Mouse (Mus musculus) forebrain, embryonic 13.5 days (tissue): ENCODE results near the gene Fam71f1. TPM values are rescaled to one million over a fixed set of nuclear protein-coding genes. Genes with fewer than 3 reads are reported as not detected.

Experiments
- ATAC-seq: fragments of 200-750 bp; cut with Nextera tagmentation; 2 replicates; pipeline ENCODE4 v1.8.0; 2017
- H3K27ac ChIP-seq: fragments of 300-500 bp; sonication (generic); 2 replicates; pipeline ENCODE4 v1.5.1; 2015; ENCODE audit warnings: inconsistent platforms, mild to moderate bottlenecking, moderate library complexity
- H3K27me3 ChIP-seq: fragments of 300-500 bp; sonication (generic); 2 replicates; pipeline ENCODE4 v1.6.1; 2015; ENCODE audit warnings: mild to moderate bottlenecking, inconsistent platforms
- H3K36me3 ChIP-seq: fragments of 300-500 bp; sonication (generic); 2 replicates; pipeline ENCODE4 v1.6.1; 2015; ENCODE audit warnings: mild to moderate bottlenecking, inconsistent platforms; ENCODE audit not compliant: poor library complexity, severe bottlenecking
- H3K4me1 ChIP-seq: fragments of 300-500 bp; sonication (generic); 2 replicates; pipeline ENCODE4 v1.6.1; 2015; ENCODE audit warnings: inconsistent platforms
- H3K4me2 ChIP-seq: fragments of 300-500 bp; sonication (generic); 2 replicates; pipeline ENCODE4 v1.6.1; 2015; ENCODE audit warnings: inconsistent platforms, mild to moderate bottlenecking, moderate library complexity
- H3K4me3 ChIP-seq: fragments of 300-500 bp; sonication (generic); 2 replicates; pipeline ENCODE4 v1.5.1; 2015; ENCODE audit warnings: mild to moderate bottlenecking, inconsistent platforms
- H3K9ac ChIP-seq: fragments of 300-500 bp; sonication (generic); 2 replicates; pipeline ENCODE4 v1.6.1; 2015; ENCODE audit warnings: mild to moderate bottlenecking, inconsistent platforms
- H3K9me3 ChIP-seq: fragments of 300-500 bp; sonication (generic); replicated peaks from 2 replicates; pipeline ENCODE4 v1.6.1; 2016; ENCODE audit warnings: inconsistent platforms
- WGBS: fragments of 180-500 bp; shearing (Covaris S2); methylation state at CpG from one replicate; pipeline ENCODE4 v1.1.7; 2015; 5-methylcytosine and 5-hydroxymethylcytosine counted together
- polyA plus RNA-seq: library from polyadenylated mRNA; unstranded; fragments of >200 nt; fragmentation: Nextera tagmentation; extraction: Ambion mirVana; gene quantifications from 2 replicates; pipeline ENCODE4 v1.2.1, GENCODE M21; 2015

The Fam71f1 gene
- polyA plus RNA-seq, 1 experiment from 2014 or later: not detected

DNA sequence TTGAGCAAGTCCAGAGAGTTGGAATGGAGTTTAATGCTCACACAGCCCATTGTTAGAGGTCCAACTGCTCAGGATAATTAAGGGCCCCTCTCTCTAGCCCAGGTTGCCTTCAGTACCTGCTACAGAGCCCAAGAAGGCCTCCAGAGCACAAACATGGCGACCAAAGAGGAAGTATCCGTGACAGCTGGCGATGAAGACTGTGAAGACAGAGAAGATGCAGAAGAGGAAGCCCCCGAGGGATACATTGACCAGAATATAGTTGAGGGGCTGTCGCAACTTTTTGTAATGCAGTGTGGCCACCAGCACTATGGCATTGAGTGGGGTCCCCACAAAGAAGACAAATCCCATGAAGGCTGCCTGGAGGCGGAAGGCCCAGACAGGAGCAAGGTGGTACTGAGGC lies 61.0 kb downstream of the Fam71f1 start:
- Histone ChIP-seq H3K9ac (no peak overlapping the region), H3K4me3 (no peak overlapping the region), H3K4me2 (no peak overlapping the region), H3K36me3 (peaks cover 50% of the 10 kb centered on the region), H3K4me1 (no peaks in the 10 kb centered on the region), H3K27me3 (no peaks in the 10 kb centered on the region), H3K27ac (no peak overlapping the region), H3K9me3 (no peaks in the 10 kb centered on the region)
- 89% methylated on average over 6 of the region's 6 CpGs for WGBS
- ATAC-seq: no peak

DNA sequence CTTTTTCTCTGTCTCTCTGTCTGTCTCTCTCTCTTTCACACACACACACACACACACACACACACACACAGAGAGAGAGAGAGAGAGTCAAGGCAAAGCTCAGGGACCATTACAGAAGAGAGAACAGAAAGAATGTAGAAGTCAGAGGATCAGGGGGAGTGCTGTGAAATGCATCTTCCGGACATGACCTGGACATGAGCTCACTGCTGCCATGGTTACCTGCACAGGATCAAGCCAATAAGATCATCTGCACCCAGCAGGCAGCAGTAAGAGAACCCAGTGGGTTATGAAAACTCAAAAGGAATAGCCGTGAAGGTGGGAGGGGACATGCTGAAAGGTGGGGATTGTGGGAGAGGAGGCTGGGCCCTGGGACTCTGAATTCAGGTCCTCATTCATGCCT lies 63.5 kb downstream of the Fam71f1 start:
- no peak overlapping the region for H3K9ac ChIP-seq
- 25% methylated on average over 2 of the region's 2 CpGs for WGBS
- H3K27ac ChIP-seq: no peak overlapping the region
- no peaks in the 10 kb centered on the region for H3K27me3 ChIP-seq
- no peak overlapping the region for H3K4me3 ChIP-seq
- peaks cover 25% of the 10 kb centered on the region for H3K36me3 ChIP-seq
- H3K4me2 ChIP-seq: no peak overlapping the region
- no peaks in the 10 kb centered on the region for H3K9me3 ChIP-seq
- H3K4me1 ChIP-seq: no peaks in the 10 kb centered on the region
- no peak for ATAC-seq

Other genes starting within 250 kb of the Fam71f1 start
- 46.9 and 48.8 TPM in 2 replicates for gene Rbm28, start 154.1 kb upstream of the Fam71f1 start, polyA plus RNA-seq
- 1.5 and 1.8 TPM in 2 replicates for gene Prrt4, start 139.6 kb upstream of the Fam71f1 start, polyA plus RNA-seq
- 37.6 and 39.2 TPM in 2 replicates for gene Impdh1, start 102.8 kb upstream of the Fam71f1 start, polyA plus RNA-seq
- 38.3 and 38.6 TPM in 2 replicates for gene Hilpda, start 46.7 kb upstream of the Fam71f1 start, polyA plus RNA-seq
- gene Fam71f2, start 39.5 kb upstream of the Fam71f1 start, polyA plus RNA-seq: 0.67 and 0.75 TPM in 2 replicates
- 163 and 177 TPM in 2 replicates for gene Calu, start 28.9 kb downstream of the Fam71f1 start, polyA plus RNA-seq
- 0.44 TPM in 2 replicates for gene Opn1sw, start 69.3 kb downstream of the Fam71f1 start, polyA plus RNA-seq
- 34.3 and 37.0 TPM in 2 replicates for gene Ccdc136, start 77.2 kb downstream of the Fam71f1 start, polyA plus RNA-seq
- 1.5 and 1.6 TPM in 2 replicates for gene Flnc, start 114.1 kb downstream of the Fam71f1 start, polyA plus RNA-seq
- 289 and 294 TPM in 2 replicates for gene Atp6v1f, start 148.6 kb downstream of the Fam71f1 start, polyA plus RNA-seq
- gene Atp6v1fnb, start 152.3 kb downstream of the Fam71f1 start, polyA plus RNA-seq: 0.41 and 0.45 TPM in 2 replicates
- gene Kcp, start 188.8 kb downstream of the Fam71f1 start, polyA plus RNA-seq: 6.3 and 8.0 TPM in 2 replicates
- 1.0 and 1.2 TPM in 2 replicates for gene Irf5, start 207.5 kb downstream of the Fam71f1 start, polyA plus RNA-seq